Mouse (Mus musculus) forebrain, embryonic 11.5 days (tissue): ENCODE data around the gene Gm10643. TPM values are rescaled to one million over a fixed set of nuclear protein-coding genes. Genes with fewer than 3 reads are reported as not detected.
A peak's percentile ranks its signal among the peaks of the same experiment; 100 is the strongest.

ENCODE experiments used
- ATAC-seq: fragments of 200-750 bp; cut with Nextera tagmentation; replicated peaks from 2 replicates; pipeline ENCODE4 v1.8.0; 2017; ENCODE audit warnings: moderate TSS enrichment; ENCODE audit not compliant: low FRiP score
- DNase-seq: peaks from one replicate; pipeline ENCODE4 v3.0.0-alpha.2; 2017; ENCODE audit warnings: low spot score
- H3K27ac ChIP-seq: fragments of 300-500 bp; sonication (generic); 2 replicates; pipeline ENCODE4 v1.5.1; 2014; ENCODE audit warnings: low read depth, low read length
- H3K27me3 ChIP-seq: fragments of 300-500 bp; sonication (generic); 2 replicates; pipeline ENCODE4 v1.6.1; 2014; ENCODE audit warnings: mild to moderate bottlenecking, low read length, mixed read lengths; ENCODE audit not compliant: control insufficient read depth, insufficient read depth
- H3K36me3 ChIP-seq: fragments of 300-500 bp; sonication (generic); 2 replicates; pipeline ENCODE4 v1.6.1; 2014; ENCODE audit warnings: mild to moderate bottlenecking, low read length, moderate library complexity, mixed read lengths; ENCODE audit not compliant: control insufficient read depth, insufficient read depth
- H3K4me1 ChIP-seq: fragments of 300-500 bp; sonication (generic); replicated peaks from 2 replicates; pipeline ENCODE4 v1.6.1; 2014; ENCODE audit warnings: low read length, mixed read lengths; ENCODE audit not compliant: control insufficient read depth, insufficient read depth
- H3K4me2 ChIP-seq: fragments of 300-500 bp; sonication (generic); 2 replicates; pipeline ENCODE4 v1.6.1; 2014; ENCODE audit warnings: low read depth, mild to moderate bottlenecking, low read length, moderate library complexity, mixed read lengths; ENCODE audit not compliant: severe bottlenecking
- H3K4me3 ChIP-seq: fragments of 300-500 bp; sonication (generic); 2 replicates; pipeline ENCODE4 v1.5.1; 2014; ENCODE audit warnings: low read depth, low read length
- H3K9ac ChIP-seq: fragments of 300-500 bp; sonication (generic); 2 replicates; pipeline ENCODE4 v1.6.1; 2014; ENCODE audit warnings: low read length
- H3K9me3 ChIP-seq: fragments of 300-500 bp; sonication (generic); 2 replicates; pipeline ENCODE4 v1.6.1; 2016; ENCODE audit warnings: low read length, mixed read lengths; ENCODE audit not compliant: control insufficient read depth
- WGBS: fragments of 180-500 bp; shearing (Covaris S2); extraction: QIAGEN DNeasy Blood & Tissue Kit; methylation state at CpG from one replicate; pipeline ENCODE4 v1.1.7; 2014; 5-methylcytosine and 5-hydroxymethylcytosine counted together
- microRNA counts: library from miRNA; unstranded; fragments of <30 nt; microRNA quantifications from one replicate; lab custom pipeline; 2015
- microRNA-seq: library from miRNA; unstranded; fragments of <30 nt; microRNA quantifications from one replicate; pipeline ENCODE4, GENCODE M21; 2016; ENCODE audit not compliant: insufficient number of aligned reads
- polyA plus RNA-seq: library from polyadenylated mRNA; unstranded; fragments of >200 nt; fragmentation: Nextera tagmentation; extraction: Ambion mirVana; gene quantifications from 2 replicates; pipeline ENCODE4 v1.2.1, GENCODE M21; 2014

Gene Gm10643
- polyA plus RNA-seq, 1 experiment from 2014 or later: 1.6 TPM

DNA sequence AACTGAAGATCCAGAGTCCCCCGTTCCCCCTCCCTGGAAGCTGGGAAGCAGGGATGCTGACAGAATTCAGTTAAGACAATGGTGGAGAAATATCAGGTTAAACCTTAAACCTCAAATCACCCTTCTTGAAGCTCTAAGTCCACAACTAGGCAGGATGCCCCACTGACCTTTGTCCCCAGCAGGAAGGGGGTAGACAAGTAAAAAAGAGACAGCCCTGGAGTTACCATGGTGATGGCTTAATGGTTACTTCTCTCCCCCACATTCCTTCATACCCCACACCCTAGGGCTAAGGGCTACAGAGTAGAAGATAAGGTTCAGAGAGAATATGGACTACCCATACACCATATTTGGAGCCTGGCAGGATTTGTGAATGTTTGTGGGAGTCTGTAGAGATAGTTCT is 41.3 kb downstream of the Gm10643 start:
- H3K4me2 ChIP-seq: no peak overlapping the region
- ATAC-seq (no peak), DNase-seq (no peak)
- H3K4me1 ChIP-seq: 0 out of 2 replicates have a peak, but pooled peaks cover 3% of the 10 kb centered on the region
- WGBS: 72% methylated on average over 1 of the region's 1 CpGs
- H3K9me3 ChIP-seq: no peaks in the 10 kb centered on the region
- H3K27me3 ChIP-seq: peaks cover 25% of the 10 kb centered on the region
- H3K27ac ChIP-seq: no peak overlapping the region
- H3K36me3 ChIP-seq: no peaks in the 10 kb centered on the region
- H3K4me3 ChIP-seq: no peak overlapping the region
- no peak overlapping the region for H3K9ac ChIP-seq

DNA sequence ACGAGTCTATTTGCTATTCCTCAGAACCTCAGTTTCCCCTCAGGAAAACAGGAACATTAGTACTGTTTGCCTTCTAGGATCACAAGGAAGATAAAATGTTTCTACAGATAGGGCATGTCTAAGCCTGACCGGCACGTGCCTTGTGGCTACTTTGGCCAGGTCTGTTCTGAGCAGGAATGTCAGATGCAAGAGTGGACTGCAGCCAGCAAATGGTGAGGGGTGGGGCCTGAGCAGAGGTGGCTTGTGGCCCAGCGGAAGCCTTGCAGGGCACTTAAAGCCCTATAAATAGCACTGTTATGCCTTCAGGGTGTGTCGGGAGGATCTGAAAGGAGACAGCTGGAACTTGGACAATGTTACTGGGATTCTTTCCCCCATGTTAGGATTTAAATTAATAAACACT is 41.9 kb downstream of the Gm10643 start:
- 64% methylated on average over 5 of the region's 5 CpGs for WGBS
- no peak overlapping the region for H3K27ac ChIP-seq
- H3K4me3 ChIP-seq: no peak overlapping the region
- 0 out of 2 replicates have a peak, but pooled peaks cover 3% of the 10 kb centered on the region for H3K4me1 ChIP-seq
- peak; percentile 45 for DNase-seq
- ATAC-seq: no peak
- H3K9ac ChIP-seq: no peak overlapping the region
- H3K36me3 ChIP-seq: no peaks in the 10 kb centered on the region
- no peaks in the 10 kb centered on the region for H3K9me3 ChIP-seq
- H3K27me3 ChIP-seq: peaks cover 22% of the 10 kb centered on the region
- no peak overlapping the region for H3K4me2 ChIP-seq

DNA sequence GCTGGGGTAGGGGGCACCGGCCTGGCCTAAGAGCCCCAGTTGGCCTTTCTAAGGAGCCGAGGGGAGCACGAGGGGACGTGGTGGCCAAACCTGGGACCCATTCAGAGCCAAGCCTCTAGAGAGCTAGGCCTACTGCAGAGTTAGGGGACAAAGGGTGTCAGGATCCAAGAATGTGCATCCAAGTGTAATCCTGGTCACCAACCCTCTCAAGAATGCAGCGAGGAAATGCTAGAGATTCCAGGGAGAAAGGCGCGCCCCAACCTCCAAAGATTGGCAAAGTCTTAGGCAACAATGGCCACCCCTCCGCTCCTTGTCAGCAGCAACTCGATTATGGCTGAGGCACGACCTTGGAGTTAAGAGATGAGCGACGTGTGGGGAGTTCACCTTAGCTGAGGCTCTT is 43.4 kb downstream of the Gm10643 start:
- H3K4me3 ChIP-seq: no peak overlapping the region
- 50% methylated on average over 12 of the region's 12 CpGs for WGBS
- no peak overlapping the region for H3K27ac ChIP-seq
- H3K9ac ChIP-seq: no peak overlapping the region
- H3K9me3 ChIP-seq: no peaks in the 10 kb centered on the region
- no peaks in the 10 kb centered on the region for H3K36me3 ChIP-seq
- DNase-seq (peak; percentile 50), ATAC-seq (no peak)
- 0 out of 2 replicates have a peak, but pooled peaks cover 3% of the 10 kb centered on the region for H3K4me1 ChIP-seq
- peaks cover 16% of the 10 kb centered on the region for H3K27me3 ChIP-seq
- H3K4me2 ChIP-seq: 0 out of 2 replicates have a peak overlapping the region, but pooled peaks have one; percentile 9

DNA sequence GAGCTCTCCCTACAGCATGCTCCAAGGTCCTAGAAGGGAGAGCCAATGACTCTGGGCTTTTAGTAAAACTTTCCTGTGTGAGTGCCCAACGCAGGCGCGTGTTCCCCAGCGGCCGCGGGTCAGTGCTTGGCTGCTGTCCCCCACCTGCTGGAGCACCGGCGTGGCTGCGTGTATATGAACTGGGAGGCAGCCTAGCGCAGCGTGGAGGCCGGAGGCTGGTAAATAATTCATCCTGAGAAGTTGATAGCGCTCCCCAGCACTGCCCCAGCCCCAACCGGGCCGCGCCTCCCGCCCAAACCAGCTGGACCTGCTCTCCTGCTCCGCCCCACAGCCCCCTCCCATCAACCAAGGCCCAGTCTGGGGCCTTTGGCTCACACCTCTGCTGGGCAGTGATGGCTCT is 43.8 kb downstream of the Gm10643 start, which contains the start of gene Palm3:
Gene Palm3, plus strand, starts transcription at position 376 of the 400 bp plus-strand sequence.
- H3K27me3 ChIP-seq: peaks cover 13% of the 10 kb centered on the region
- peak; percentile 63 for DNase-seq
- H3K36me3 ChIP-seq: no peaks in the 10 kb centered on the region
- ATAC-seq: no peak
- no peaks in the 10 kb centered on the region for H3K9me3 ChIP-seq
- 13% methylated on average over 18 of the region's 18 CpGs for WGBS
- H3K4me1 ChIP-seq: 0 out of 2 replicates have a peak, but pooled peaks cover 3% of the 10 kb centered on the region
- H3K4me2 ChIP-seq: 0 out of 2 replicates have a peak within 1 kb of the TSS, but pooled peaks have one; percentile 9
- H3K4me3 ChIP-seq: no peak within 1 kb of the TSS
- H3K27ac ChIP-seq: no peak within 1 kb of the TSS
- 0 out of 2 replicates have a peak within 1 kb of the TSS, but pooled peaks have one; percentile 20 for H3K9ac ChIP-seq

DNA sequence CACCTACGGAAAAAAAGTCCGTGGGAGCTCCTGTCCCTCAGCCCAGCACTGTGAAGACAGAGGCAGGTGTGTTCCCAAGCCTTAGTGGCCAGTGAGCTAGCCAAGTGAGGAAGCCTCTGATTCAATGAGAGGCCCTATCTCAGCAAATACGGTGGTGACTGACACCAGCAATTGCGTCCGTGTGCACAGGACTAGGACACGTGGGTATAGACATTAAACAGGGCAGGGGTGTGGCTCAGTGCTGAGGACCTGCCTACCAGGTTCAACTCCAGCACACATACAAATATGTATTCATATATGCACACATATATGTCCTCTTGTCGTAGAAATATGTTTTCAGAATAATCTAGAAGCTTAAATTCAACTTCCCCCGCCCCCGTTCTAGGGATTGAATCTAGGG is 45.2 kb downstream of the Gm10643 start:
- 0 out of 2 replicates have a peak, but pooled peaks cover 3% of the 10 kb centered on the region for H3K4me1 ChIP-seq
- no peak overlapping the region for H3K9ac ChIP-seq
- DNase-seq (no peak), ATAC-seq (no peak)
- peaks cover 8% of the 10 kb centered on the region for H3K27me3 ChIP-seq
- no peak overlapping the region for H3K4me3 ChIP-seq
- H3K36me3 ChIP-seq: no peaks in the 10 kb centered on the region
- H3K4me2 ChIP-seq: no peak overlapping the region
- 85% methylated on average over 9 of the region's 9 CpGs for WGBS
- H3K27ac ChIP-seq: no peak overlapping the region
- no peaks in the 10 kb centered on the region for H3K9me3 ChIP-seq

DNA sequence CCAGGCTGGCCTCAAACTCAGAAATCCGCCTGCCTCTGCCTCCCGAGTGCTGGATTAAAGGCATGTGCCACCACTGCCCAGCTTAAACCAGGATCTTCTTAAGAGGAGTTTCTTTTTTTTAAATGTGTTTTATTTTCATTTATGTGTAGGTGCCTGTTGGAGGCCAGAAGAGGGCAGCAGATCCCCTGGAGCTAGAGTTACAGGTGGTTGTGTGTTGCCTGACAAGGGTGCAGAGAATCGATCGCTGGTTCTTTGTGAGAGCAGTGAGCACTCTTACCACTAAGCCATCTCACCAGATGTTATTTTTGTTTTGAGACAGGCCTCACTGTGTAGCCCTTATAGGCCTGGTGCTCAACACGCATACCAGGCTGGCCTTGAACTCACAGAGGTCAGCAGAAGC is 49.1 kb downstream of the Gm10643 start:
- DNase-seq (no peak), ATAC-seq (no peak)
- Histone ChIP-seq H3K27ac (no peak overlapping the region), H3K9me3 (no peaks in the 10 kb centered on the region), H3K36me3 (no peaks in the 10 kb centered on the region), H3K4me2 (no peak overlapping the region), H3K4me1 (peaks cover 13% of the 10 kb centered on the region), H3K9ac (no peak overlapping the region), H3K27me3 (peaks cover 29% of the 10 kb centered on the region), H3K4me3 (no peak overlapping the region)
- WGBS: 94% methylated on average over 5 of the region's 5 CpGs

MicroRNA genes within 50 kb of the gene (microRNA counts, 519-probe panel; counts per million panel counts)
- microRNA mmu-miR-709 (lab: Ali Mortazavi, UCI): 4,211 counts per million, percentile 33 among the panel's probes with 10 or more counts

Small RNAs within 50 kb of the gene (microRNA-seq; reads per million reads assigned to microRNA genes)
- gene Mir709: not detected

Other genes with a start within 250 kb of the Gm10643 start
- 24.5 and 27.8 TPM in 2 replicates for gene Adgrl1, start 165.0 kb downstream of the Gm10643 start, polyA plus RNA-seq
- 0.92 and 1.2 TPM in 2 replicates for gene Gm10644, start 109.9 kb downstream of the Gm10643 start, polyA plus RNA-seq
- gene Asf1b, start 109.6 kb downstream of the Gm10643 start, polyA plus RNA-seq: 92.7 and 94.0 TPM in 2 replicates
- 171 and 189 TPM in 2 replicates for gene Prkaca, start 92.1 kb downstream of the Gm10643 start, polyA plus RNA-seq
- 12.3 and 16.8 TPM in 2 replicates for gene Samd1, start 67.5 kb downstream of the Gm10643 start, polyA plus RNA-seq
- gene 1700067K01Rik, start 63.6 kb downstream of the Gm10643 start, polyA plus RNA-seq: 0.87 and 0.90 TPM in 2 replicates
- 0.47 and 0.73 TPM in 2 replicates for gene 2210011C24Rik, start 53.0 kb downstream of the Gm10643 start, polyA plus RNA-seq
- gene Palm3, start 43.7 kb downstream of the Gm10643 start, polyA plus RNA-seq: 2.5 and 4.4 TPM in 2 replicates
- gene Il27ra, start 22.5 kb downstream of the Gm10643 start, polyA plus RNA-seq: 0.19 and 0.24 TPM in 2 replicates
- gene Rln3, start 20.1 kb downstream of the Gm10643 start, polyA plus RNA-seq: not detected in 2 replicates
- gene Rfx1, start 1.7 kb upstream of the Gm10643 start, polyA plus RNA-seq: 11.0 and 11.5 TPM in 2 replicates
- 14.4 and 14.5 TPM in 2 replicates for gene Dcaf15, start 39.6 kb upstream of the Gm10643 start, polyA plus RNA-seq
- 0.17 and 0.21 TPM in 2 replicates for gene Podnl1, start 60.9 kb upstream of the Gm10643 start, polyA plus RNA-seq
- gene Cc2d1a, start 82.8 kb upstream of the Gm10643 start, polyA plus RNA-seq: 16.0 and 17.1 TPM in 2 replicates
- 1.2 and 1.5 TPM in 2 replicates for gene 4930432K21Rik, start 82.9 kb upstream of the Gm10643 start, polyA plus RNA-seq
- gene Nanos3, start 120.1 kb upstream of the Gm10643 start, polyA plus RNA-seq: 2.9 and 5.0 TPM in 2 replicates
- 34.7 and 37.1 TPM in 2 replicates for gene Zswim4, start 171.9 kb upstream of the Gm10643 start, polyA plus RNA-seq
- 277 and 303 TPM in 2 replicates for gene D8Ertd738e, start 184.6 kb upstream of the Gm10643 start, polyA plus RNA-seq
- 52.0 and 59.6 TPM in 2 replicates for gene Mri1, start 192.2 kb upstream of the Gm10643 start, polyA plus RNA-seq
- 21.0 and 25.5 TPM in 2 replicates for gene Ccdc130, start 205.2 kb upstream of the Gm10643 start, polyA plus RNA-seq